Mouse (Mus musculus) thymus, adult 2 months (tissue): Measurements from ENCODE around the gene Syngr3.

Experiments used
- CTCF ChIP-seq: fragments of 200-500 bp; IDR thresholded peaks from 2 replicates; pipeline ENCODE4 v1.5.1; 2012; ENCODE audit warnings: mild to moderate bottlenecking, control low read depth, low read length, moderate library complexity, borderline replicate concordance; ENCODE audit not compliant: control insufficient read depth, poor library complexity, insufficient read depth; ENCODE audit errors: extremely low read depth
- POLR2A ChIP-seq: fragments of 200-500 bp; IDR thresholded peaks from 2 replicates; pipeline ENCODE4 v1.6.1; 2012; ENCODE audit warnings: mild to moderate bottlenecking, low read length, control low read depth, moderate library complexity; ENCODE audit not compliant: control insufficient read depth, poor library complexity, insufficient read depth; ENCODE audit errors: extremely low read depth

DNA sequence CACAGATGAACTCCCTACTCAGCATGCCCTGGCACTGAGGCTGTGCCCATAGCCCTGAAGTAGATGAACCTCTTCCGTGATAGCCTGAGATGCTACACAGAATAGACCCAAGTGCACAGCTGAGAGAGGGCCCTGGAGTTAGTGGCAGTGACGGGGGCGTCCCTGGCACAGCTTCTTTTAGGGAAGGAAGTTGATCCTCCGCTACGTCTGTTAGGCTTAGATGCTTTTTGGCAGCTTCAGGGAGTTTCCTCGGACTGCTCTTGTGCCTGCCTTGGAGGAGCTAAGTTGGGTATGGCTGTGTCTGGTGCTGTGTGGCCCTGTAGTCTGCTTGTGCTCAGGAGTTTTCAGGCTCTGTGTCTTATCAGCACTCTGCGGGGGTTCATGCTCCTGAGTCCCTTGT is 15.5 kb downstream of the Syngr3 start:
- TF ChIP-seq CTCF = no peak
- no peak for TF ChIP-seq POLR2A
